Mouse (Mus musculus): ENCODE measurements around the gene Blvrb.

DNA sequence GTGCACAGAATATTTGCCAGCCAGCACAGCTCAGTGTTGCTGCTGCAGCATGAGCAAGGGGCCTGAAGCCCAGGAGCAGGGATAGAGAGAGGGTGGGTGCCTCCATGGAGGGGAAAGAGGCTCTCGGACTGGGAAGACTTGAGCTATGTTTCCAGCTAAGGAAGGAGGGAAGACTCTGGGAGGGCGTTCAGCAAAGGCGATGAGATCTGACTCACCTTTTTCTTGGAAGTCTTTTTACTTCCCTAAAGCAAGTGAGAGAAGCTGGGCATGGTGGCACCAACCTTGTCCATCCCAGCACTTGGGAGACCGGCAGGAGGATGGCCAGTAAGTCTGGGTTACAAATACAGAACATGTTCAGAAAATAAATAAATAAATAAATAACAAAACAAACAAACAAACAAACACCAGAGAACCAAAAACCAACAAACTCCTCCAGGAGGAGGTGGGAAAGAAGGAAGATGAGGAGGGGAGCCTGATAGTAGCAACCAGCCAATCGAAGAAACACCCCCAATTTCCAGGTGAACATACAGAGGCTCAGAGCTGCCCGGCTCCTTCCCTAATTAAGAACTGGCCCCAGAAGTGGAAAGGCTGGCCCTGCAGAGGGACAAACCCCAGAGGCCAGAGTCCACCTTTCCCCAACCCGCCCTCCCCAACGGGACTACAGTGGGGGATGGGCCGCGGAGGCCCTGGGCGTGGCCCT, 33.3 kb downstream of the Blvrb start:
- TF ChIP-seq POLR2A (IDR thresholded peaks at IDR 0.05; ENCODE audit: insufficient read depth, low read depth, low read length) (no peak), CTCF (IDR thresholded peaks at IDR 0.05) (no peak)

Measured in heart, adult 2 months (tissue).